Mouse (Mus musculus) stomach, embryonic 14.5 days (tissue): ENCODE results near the gene Clasp1. TPM values are rescaled to one million over a fixed set of nuclear protein-coding genes. Genes with fewer than 3 reads are reported as not detected.

Experiments
- ATAC-seq: fragments of 200-750 bp; cut with Nextera tagmentation; 2 replicates; pipeline ENCODE4 v1.8.0; 2017; ENCODE audit warnings: low read depth, moderate TSS enrichment; ENCODE audit not compliant: insufficient number of reproducible peaks, insufficient read depth, low FRiP score
- H3K27ac ChIP-seq: fragments of 300-500 bp; sonication (generic); 2 replicates; pipeline ENCODE4 v1.5.1; 2014; ENCODE audit warnings: mild to moderate bottlenecking, low read length, moderate library complexity, mixed read lengths
- H3K27me3 ChIP-seq: fragments of 300-500 bp; sonication (generic); 2 replicates; pipeline ENCODE4 v1.6.1; 2014; ENCODE audit warnings: low read length, control low read depth, mixed read lengths; ENCODE audit not compliant: control insufficient read depth, insufficient read depth
- H3K36me3 ChIP-seq: fragments of 300-500 bp; sonication (generic); 2 replicates; pipeline ENCODE4 v1.6.1; 2014; ENCODE audit warnings: mild to moderate bottlenecking, control low read depth, low read length, moderate library complexity, mixed read lengths; ENCODE audit not compliant: control insufficient read depth, insufficient read depth
- H3K4me1 ChIP-seq: fragments of 300-500 bp; sonication (generic); 2 replicates; pipeline ENCODE4 v1.6.1; 2014; ENCODE audit warnings: low read length, control low read depth, mixed read lengths; ENCODE audit not compliant: control insufficient read depth, insufficient read depth
- H3K4me2 ChIP-seq: fragments of 300-500 bp; sonication (generic); replicated peaks from 2 replicates; pipeline ENCODE4 v1.6.1; 2014; ENCODE audit warnings: low read depth, low read length, control low read depth
- H3K4me3 ChIP-seq: fragments of 300-500 bp; sonication (generic); 2 replicates; pipeline ENCODE4 v1.5.1; 2014; ENCODE audit warnings: low read depth, low read length, control low read depth
- H3K9ac ChIP-seq: fragments of 300-500 bp; sonication (generic); replicated peaks from 2 replicates; pipeline ENCODE4 v1.6.1; 2014; ENCODE audit warnings: low read depth, mild to moderate bottlenecking, control low read depth, low read length, moderate library complexity, mixed read lengths
- H3K9me3 ChIP-seq: fragments of 300-500 bp; sonication (generic); 2 replicates; pipeline ENCODE4 v1.6.1; 2016; ENCODE audit warnings: low read depth, low read length, control low read depth; ENCODE audit not compliant: control insufficient read depth
- WGBS: fragments of 180-500 bp; shearing (Covaris S2); extraction: QIAGEN DNeasy Blood & Tissue Kit; methylation state at CpG from one replicate; pipeline ENCODE4 v1.1.7; 2014; 5-methylcytosine and 5-hydroxymethylcytosine counted together
- polyA plus RNA-seq: library from polyadenylated mRNA; unstranded; fragments of >200 nt; fragmentation: Nextera tagmentation; extraction: Ambion mirVana; gene quantifications from 2 replicates; pipeline ENCODE4 v1.2.1, GENCODE M21; 2014

Gene Clasp1
- polyA plus RNA-seq, 1 experiment from 2014 or later = 76.5 TPM

GRCm38 (mm10) chr1:118410824-118411223 lies 22.0 kb downstream of the Clasp1 start:
- 79% methylated on average over 5 of the region's 5 CpGs for WGBS
- Histone ChIP-seq H3K36me3 (no peaks in the 10 kb centered on the region; the same call in 1 of the 2 replicates), H3K27me3 (no peaks in the 10 kb centered on the region), H3K9ac (no peak overlapping the region), H3K4me3 (no peak overlapping the region), H3K4me1 (no peaks in the 10 kb centered on the region), H3K9me3 (no peaks in the 10 kb centered on the region), H3K4me2 (no peak overlapping the region), H3K27ac (no peak overlapping the region)
- no peak for ATAC-seq

GRCm38 (mm10) chr1:118413169-118413568 lies 24.3 kb downstream of the Clasp1 start:
- Histone ChIP-seq H3K27ac (no peak overlapping the region), H3K4me2 (no peak overlapping the region), H3K9ac (no peak overlapping the region), H3K36me3 (no peaks in the 10 kb centered on the region; the same call in 1 of the 2 replicates), H3K4me3 (no peak overlapping the region), H3K4me1 (no peaks in the 10 kb centered on the region), H3K9me3 (no peaks in the 10 kb centered on the region), H3K27me3 (no peaks in the 10 kb centered on the region)
- ATAC-seq = no peak
- WGBS = 92% methylated on average over 2 of the region's 2 CpGs

GRCm38 (mm10) chr1:118417047-118417730 lies 28.3 kb downstream of the Clasp1 start:
- no peak overlapping the region for H3K4me3 ChIP-seq
- H3K27ac ChIP-seq = no peak overlapping the region
- H3K9me3 ChIP-seq = no peaks in the 10 kb centered on the region
- no peak for ATAC-seq
- H3K9ac ChIP-seq = no peak overlapping the region
- WGBS = 94% methylated on average over 9 of the region's 9 CpGs
- H3K36me3 ChIP-seq = peaks cover 15% of the 10 kb centered on the region; the same call in 1 of the 2 replicates
- H3K27me3 ChIP-seq = no peaks in the 10 kb centered on the region
- H3K4me2 ChIP-seq = no peak overlapping the region
- no peaks in the 10 kb centered on the region for H3K4me1 ChIP-seq

GRCm38 (mm10) chr1:118419399-118419798 lies 30.5 kb downstream of the Clasp1 start:
- no peak overlapping the region for H3K9ac ChIP-seq
- no peak overlapping the region for H3K4me3 ChIP-seq
- 90% methylated on average over 8 of the region's 8 CpGs for WGBS
- no peak overlapping the region for H3K4me2 ChIP-seq
- H3K27me3 ChIP-seq = no peaks in the 10 kb centered on the region
- no peaks in the 10 kb centered on the region for H3K9me3 ChIP-seq
- H3K36me3 ChIP-seq = peaks cover 22% of the 10 kb centered on the region
- no peak for ATAC-seq
- H3K4me1 ChIP-seq = no peaks in the 10 kb centered on the region
- H3K27ac ChIP-seq = no peak overlapping the region

- no peaks in the 10 kb centered on the region for H3K27me3 ChIP-seq
- H3K4me2 ChIP-seq = no peak overlapping the region
- no peak overlapping the region for H3K27ac ChIP-seq
- no peak overlapping the region for H3K9ac ChIP-seq
- ATAC-seq = no peak
- no peaks in the 10 kb centered on the region for H3K9me3 ChIP-seq
- H3K4me1 ChIP-seq = no peaks in the 10 kb centered on the region
- no peak overlapping the region for H3K4me3 ChIP-seq
- H3K36me3 ChIP-seq = peaks cover 22% of the 10 kb centered on the region
- 83% methylated on average over 3 of the region's 3 CpGs for WGBS
Observed at GRCm38 (mm10) chr1:118421149-118421548, 32.3 kb downstream of the Clasp1 start.

GRCm38 (mm10) chr1:118422812-118423211 lies 34.0 kb downstream of the Clasp1 start:
- Histone ChIP-seq H3K9me3 (no peaks in the 10 kb centered on the region), H3K36me3 (peaks cover 22% of the 10 kb centered on the region), H3K4me3 (no peak overlapping the region), H3K4me2 (no peak overlapping the region), H3K9ac (no peak overlapping the region), H3K27ac (no peak overlapping the region), H3K4me1 (no peaks in the 10 kb centered on the region), H3K27me3 (no peaks in the 10 kb centered on the region)
- 89% methylated on average over 6 of the region's 6 CpGs for WGBS
- ATAC-seq = no peak

- H3K27ac ChIP-seq = no peak overlapping the region
- no peak overlapping the region for H3K9ac ChIP-seq
- H3K9me3 ChIP-seq = no peaks in the 10 kb centered on the region
- no peak overlapping the region for H3K4me2 ChIP-seq
- no peaks in the 10 kb centered on the region for H3K27me3 ChIP-seq
- H3K4me3 ChIP-seq = no peak overlapping the region
- H3K36me3 ChIP-seq = peaks cover 10% of the 10 kb centered on the region
- 85% methylated on average over 2 of the region's 2 CpGs for WGBS
- H3K4me1 ChIP-seq = no peaks in the 10 kb centered on the region
- ATAC-seq = no peak
Observed at GRCm38 (mm10) chr1:118425982-118426381, 37.1 kb downstream of the Clasp1 start.

- no peak overlapping the region for H3K4me3 ChIP-seq
- no peaks in the 10 kb centered on the region for H3K4me1 ChIP-seq
- no peak overlapping the region for H3K9ac ChIP-seq
- no peaks in the 10 kb centered on the region for H3K27me3 ChIP-seq
- no peaks in the 10 kb centered on the region for H3K9me3 ChIP-seq
- H3K27ac ChIP-seq = no peak overlapping the region
- H3K4me2 ChIP-seq = no peak overlapping the region
- no peak for ATAC-seq
- 72% methylated on average over 6 of the region's 6 CpGs for WGBS
- no peaks in the 10 kb centered on the region; the same call in none of the 2 replicates for H3K36me3 ChIP-seq
Observed at GRCm38 (mm10) chr1:118428354-118429084, 39.7 kb downstream of the Clasp1 start.
